Mouse (Mus musculus): Measurements from ENCODE around the gene Samd4b.

GRCm38 (mm10) chr7:28376011-28376771, 221.8 kb downstream of the Samd4b start:
- no peak for TF ChIP-seq CTCF (IDR thresholded peaks at IDR 0.05 in 2 of 3, conservative IDR thresholded peaks at IDR 0.05 in 1 of 3; ENCODE audit: control insufficient read depth in 1 of 3, insufficient read depth in 1 of 3, low read depth in 2 of 3, low read length in 3 of 3, poor library complexity in 1 of 3, severe bottlenecking in 1 of 3)
- no peak for TF ChIP-seq CHD2 (IDR thresholded peaks at IDR 0.05; ENCODE audit: low read length)
- no peak for TF ChIP-seq ELF1 (IDR thresholded peaks at IDR 0.05; ENCODE audit: low read depth, low read length)
- no peak for TF ChIP-seq EP300 (IDR thresholded peaks at IDR 0.05; ENCODE audit: low read depth in 1 of 2, low read length in 2 of 2)
- TF ChIP-seq POLR2A (IDR thresholded peaks at IDR 0.05; ENCODE audit: control insufficient read depth in 1 of 2, insufficient read depth in 1 of 2, low read depth in 1 of 2, low read length in 2 of 2, poor library complexity in 1 of 2): no peak
- no peak for TF ChIP-seq MAX (IDR thresholded peaks at IDR 0.05; ENCODE audit: low read length)
- TF ChIP-seq POLR2AphosphoS5 (IDR thresholded peaks at IDR 0.05; ENCODE audit: borderline replicate concordance, low read depth, low read length): no peak
- no peak for TF ChIP-seq ZMIZ1 (IDR thresholded peaks at IDR 0.05; ENCODE audit: low read depth, low read length)
- no peak for TF ChIP-seq USF1 (IDR thresholded peaks at IDR 0.05; ENCODE audit: low read depth, low read length)

Measured in MEL (cell line).